Mouse (Mus musculus) hematopoietic stem cell, adult 5-6 weeks (primary cell): ENCODE measurements around the gene Kif26a. TPM values are rescaled to one million over a fixed set of nuclear protein-coding genes. Genes with fewer than 3 reads are reported as not detected.
A peak's percentile ranks its signal among the peaks of the same experiment; 100 is the strongest.

Experiments used
- ATAC-seq, 2 experiments: fragments of 125-278 bp in 1 of 2; replicated peaks in 1 of 2; 2 replicates each; pipeline ENCODE4 v1.8.0; 2016 to 2017; ENCODE audit warnings: inconsistent platforms in 2 of 2, mild to moderate bottlenecking in 2 of 2, moderate number of reproducible peaks in 2 of 2, low read depth in 1 of 2, moderate TSS enrichment in 1 of 2; ENCODE audit not compliant: low FRiP score in 2 of 2, poor library complexity in 2 of 2, severe bottlenecking in 2 of 2, insufficient read depth in 1 of 2, low TSS enrichment in 1 of 2
- total RNA-seq: library from RNA; stranded (forward); fragments of 172-1452, 232-1000 nt; gene quantifications from 2 replicates; pipeline ENCODE4 v1.2.3, GENCODE M21; 2017

Gene Kif26a
- total RNA-seq, 1 experiment from 2014 or later, result not detected

DNA sequence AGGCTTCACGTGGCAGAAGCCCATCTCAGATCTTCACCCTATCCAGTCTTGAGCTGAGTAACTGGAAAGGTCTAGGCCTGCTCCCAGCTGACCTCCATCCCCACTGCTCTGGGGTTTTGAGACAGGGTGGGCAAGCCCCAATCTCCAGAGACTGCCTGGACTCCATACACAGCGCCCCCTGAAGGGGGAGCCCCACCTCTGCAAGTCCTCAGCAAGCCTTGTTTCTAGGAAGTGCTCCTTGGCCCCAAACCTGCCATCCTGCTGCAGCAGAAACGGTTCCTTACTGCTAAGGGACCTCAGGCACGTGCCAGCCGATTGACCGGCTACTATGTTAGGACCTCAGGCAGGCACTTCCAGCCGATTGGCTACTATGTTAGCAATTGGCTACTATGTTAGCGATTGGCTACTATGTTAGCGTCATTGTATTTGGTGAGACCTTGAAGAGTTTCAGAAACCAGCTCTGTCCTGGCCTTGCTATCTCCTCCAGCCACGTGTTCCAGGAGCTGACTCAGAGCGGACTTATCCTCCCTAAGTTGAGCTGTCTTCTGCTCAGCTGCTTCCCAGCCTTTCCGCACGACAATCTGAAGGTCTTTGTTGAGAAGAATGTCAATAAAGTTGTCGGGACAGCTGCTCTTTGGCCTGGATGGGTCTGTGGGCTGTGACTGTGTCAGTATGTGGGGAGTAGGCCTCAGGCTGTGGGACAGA, 18.9 kb upstream of the Kif26a start:
- no peak for ATAC-seq

DNA sequence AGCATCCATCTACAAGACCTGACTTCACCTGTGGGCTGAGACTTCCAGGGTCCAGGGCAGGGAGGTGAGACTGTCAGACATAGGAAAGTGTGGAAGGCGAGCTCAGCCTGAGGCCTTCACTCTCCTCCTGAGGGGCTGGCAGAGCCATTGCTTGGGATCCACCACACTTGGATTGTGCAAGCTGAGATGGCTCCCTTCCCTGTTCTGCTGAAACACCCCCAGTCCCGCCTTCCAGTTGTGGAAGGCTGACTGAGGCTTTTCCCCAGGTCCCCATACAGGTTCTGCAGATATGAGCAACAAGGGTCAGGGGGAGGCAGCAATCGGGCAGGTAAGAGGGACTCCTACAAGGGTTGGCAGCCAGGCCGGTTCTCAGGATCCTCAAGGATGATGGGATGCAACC, 17.5 kb upstream of the Kif26a start:
- no peak for ATAC-seq

- ATAC-seq, result no peak
Observed at GRCm38 (mm10) chr12:112129300-112129856, 16.6 kb upstream of the Kif26a start.

- peak; percentile 52 to 65; a peak in 3 of 4 replicates for ATAC-seq
Observed at GRCm38 (mm10) chr12:112130161-112130860, 15.7 kb upstream of the Kif26a start.

GRCm38 (mm10) chr12:112130957-112131356, 15.1 kb upstream of the Kif26a start:
- ATAC-seq, result no peak

- peak; percentile 44 to 56; a peak in 1 of 4 replicates for ATAC-seq
Observed at GRCm38 (mm10) chr12:112140231-112140630, 5.8 kb upstream of the Kif26a start.

- no peak for ATAC-seq
Observed at GRCm38 (mm10) chr12:112140745-112141144, 5.3 kb upstream of the Kif26a start.

DNA sequence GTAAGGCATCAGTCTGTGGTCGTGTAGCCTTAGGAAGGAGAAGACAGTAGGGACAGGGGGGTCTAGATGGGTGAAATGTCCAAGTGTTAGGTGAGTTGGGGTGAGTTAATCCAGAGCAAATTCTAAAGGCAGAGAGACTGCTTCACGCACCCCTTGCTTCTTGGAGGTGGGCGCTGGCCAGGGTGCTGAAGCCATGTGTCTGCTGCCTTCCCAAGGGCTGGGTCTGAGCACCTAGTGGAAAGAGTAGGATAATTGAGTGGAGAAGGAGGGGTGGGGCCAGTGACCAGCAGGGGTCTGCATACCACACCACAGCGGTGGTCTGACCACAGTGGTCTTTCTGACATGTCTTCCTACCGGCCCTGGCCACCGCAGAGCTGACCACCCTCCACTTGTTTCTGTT, 4.7 kb upstream of the Kif26a start:
- ATAC-seq, result 0 out of 4 replicates have a peak, but pooled peaks of 1 of the 2 experiments have one; percentile 26

GRCm38 (mm10) chr12:112143116-112143832, 2.7 kb upstream of the Kif26a start:
- ATAC-seq, result no peak

- no peak for ATAC-seq
Observed at GRCm38 (mm10) chr12:112143833-112144201, 2.2 kb upstream of the Kif26a start.

DNA sequence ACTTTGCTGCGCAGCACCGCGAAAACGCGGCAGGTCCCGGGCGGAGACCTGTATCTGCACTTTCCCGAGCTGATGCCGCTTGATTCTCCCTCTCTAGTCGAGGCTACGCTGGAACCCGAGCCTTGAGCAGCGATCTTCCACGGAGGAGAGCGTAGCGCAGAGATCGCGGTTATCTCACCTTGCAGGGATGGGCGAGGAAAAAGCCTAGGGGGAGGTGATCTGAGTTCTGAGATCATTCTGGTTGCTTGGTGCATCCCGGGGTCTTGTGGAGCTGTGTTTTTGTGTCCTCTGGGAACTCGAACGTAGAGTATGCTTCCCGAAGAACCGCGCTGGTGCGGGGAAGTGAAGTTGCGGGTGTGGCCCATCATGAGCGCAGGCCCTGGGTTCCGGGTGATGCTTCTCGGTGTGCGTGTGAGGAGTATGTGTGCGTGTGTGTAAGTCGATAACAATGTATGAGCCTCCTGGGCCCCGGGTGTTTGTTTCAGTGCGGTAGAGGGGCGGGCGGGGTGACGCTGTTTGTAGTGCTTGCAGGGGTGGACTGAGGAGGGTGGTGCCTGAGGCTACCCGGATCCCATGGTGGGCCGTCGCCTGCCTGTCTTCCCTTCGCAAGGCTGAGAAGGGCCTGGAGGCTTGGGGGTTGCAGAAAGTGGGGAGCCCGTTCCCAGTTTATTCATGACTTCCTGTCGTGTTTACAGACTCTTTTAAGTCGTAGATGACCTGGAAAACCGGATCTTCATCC, 1.5 kb upstream of the Kif26a start:
- no peak for ATAC-seq

- peak; percentile 63 to 65 for ATAC-seq
Observed at GRCm38 (mm10) chr12:112145211-112145874, 665 bp upstream of the Kif26a start.

DNA sequence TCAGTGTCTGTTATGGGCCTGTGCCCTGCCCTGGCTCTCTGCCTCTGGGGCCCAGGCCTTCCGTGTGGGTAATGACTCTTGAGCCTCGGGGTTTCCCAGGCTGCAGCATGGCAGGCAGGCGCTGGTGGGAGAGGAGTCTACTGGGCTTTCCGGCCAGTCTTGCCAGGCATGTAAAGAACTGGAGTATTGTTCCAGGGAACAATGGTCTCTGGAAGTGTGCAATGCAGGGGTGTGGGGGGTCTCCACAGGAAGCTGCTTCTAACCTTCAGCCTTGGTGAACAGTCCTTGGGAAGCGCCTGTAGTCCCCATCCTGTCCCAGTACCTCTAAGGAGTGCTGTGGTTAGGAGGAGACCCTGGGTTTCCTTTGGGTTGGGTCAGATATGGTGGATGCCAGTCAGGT, 1.4 kb downstream of the Kif26a start:
- no peak for ATAC-seq

GRCm38 (mm10) chr12:112150011-112150410, 4.0 kb downstream of the Kif26a start:
- no peak for ATAC-seq

DNA sequence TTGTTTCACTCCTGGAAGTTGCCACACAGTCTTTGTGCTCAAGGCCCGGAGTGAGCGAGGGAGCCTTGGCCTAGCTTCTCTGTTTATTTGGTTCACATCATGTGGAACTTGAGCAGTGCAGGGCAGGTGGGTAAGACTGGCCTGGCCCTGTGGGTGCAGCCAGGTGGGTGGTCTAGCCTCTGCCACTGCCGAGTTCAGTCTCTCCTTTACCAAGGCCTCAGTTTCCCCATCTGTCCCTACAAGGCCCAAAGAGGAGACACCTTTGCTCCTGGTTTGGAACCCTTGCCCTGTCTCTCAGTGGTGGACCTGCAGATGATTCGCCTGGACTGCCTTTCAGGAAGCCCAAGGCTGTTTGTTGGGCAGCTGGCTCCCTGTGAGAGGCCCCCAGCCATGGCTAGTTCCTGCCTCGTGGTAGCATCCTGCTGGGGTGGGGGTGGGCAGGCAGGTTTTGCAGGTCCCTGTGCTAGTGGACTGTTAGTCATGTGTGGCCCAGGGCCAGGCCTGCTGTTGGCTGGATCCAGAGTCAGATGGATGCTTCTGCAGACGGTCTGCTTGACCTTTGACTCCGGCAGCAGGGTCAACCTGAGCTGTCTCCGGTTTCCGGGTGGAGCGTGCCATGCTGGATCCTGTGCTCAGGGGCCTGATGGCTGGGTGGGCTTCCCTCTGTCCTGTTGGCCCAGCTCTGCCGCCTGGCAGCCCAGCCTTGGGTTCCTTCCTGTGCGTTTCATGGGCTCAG, 5.4 kb downstream of the Kif26a start:
- no peak for ATAC-seq

DNA sequence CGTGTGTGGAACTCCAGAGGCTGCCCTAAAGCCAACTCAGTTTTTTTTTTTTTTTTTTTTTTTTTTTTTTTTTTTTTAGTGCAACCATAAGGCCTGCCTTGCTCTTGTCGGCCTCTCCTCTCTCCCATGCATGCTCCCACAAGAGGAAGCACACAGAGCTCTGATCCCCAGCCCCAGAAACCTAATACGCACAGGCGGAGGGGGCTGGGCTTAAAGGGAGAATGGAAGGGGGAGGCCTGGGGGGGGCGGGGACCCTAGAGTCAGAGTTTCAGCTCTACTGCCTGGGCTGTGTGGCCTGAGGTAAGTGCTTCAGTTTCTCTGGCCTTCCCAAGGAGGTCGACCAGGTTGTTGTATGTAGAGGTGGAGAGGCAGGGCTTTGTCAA, 6.0 kb downstream of the Kif26a start:
- ATAC-seq, result no peak
